Mouse (Mus musculus) bone marrow macrophage, adult 2 months (primary cell): ENCODE measurements around the gene Disp1.

Experiments
- CTCF ChIP-seq: IDR thresholded peaks from 2 replicates; pipeline ENCODE4 v1.5.1; 2012; ENCODE audit warnings: low read depth, mild to moderate bottlenecking, low read length, moderate library complexity
- POLR2A ChIP-seq: IDR thresholded peaks from 2 replicates; pipeline ENCODE4 v1.6.1; 2012; ENCODE audit warnings: mild to moderate bottlenecking, low read depth, low read length, borderline replicate concordance

DNA sequence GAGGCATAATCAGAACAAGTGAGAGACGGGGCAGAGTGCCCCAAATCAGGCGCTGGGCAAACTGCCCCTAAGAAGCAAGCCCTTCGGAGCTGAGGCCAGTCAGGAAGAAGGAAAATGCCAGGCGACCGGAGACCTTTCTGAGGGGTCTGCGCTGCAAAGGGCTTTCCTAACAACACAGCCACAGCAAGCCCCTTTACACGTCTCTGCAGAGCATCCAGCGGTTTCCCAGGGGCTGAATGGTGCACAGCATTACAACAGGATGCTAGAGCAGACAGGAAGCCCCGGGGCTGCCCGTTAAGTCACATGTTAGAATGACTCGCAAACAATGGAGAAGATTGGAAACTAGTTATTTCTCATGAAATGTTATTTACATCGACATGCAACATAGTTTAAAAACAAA, 53.5 kb downstream of the Disp1 start:
- TF ChIP-seq CTCF: no peak
- no peak for TF ChIP-seq POLR2A
